Mouse (Mus musculus): ENCODE measurements around the gene Pi4ka.

- TF ChIP-seq EP300 (IDR thresholded peaks at IDR 0.05; ENCODE audit: insufficient read depth, low read depth, low read length) (no peak), CTCF (IDR thresholded peaks at IDR 0.05; ENCODE audit: low read depth, low read length) (no peak), POLR2A (IDR thresholded peaks at IDR 0.05; ENCODE audit: insufficient read depth, low read length) (no peak)
Observed at GRCm38 (mm10) chr16:17283151-17283550, 123.0 kb downstream of the Pi4ka start.
